Mouse (Mus musculus): ENCODE data around the gene Gpr135.
A peak's percentile ranks its signal among the peaks of the same experiment; 100 is the strongest.

Gpr135 gene

DNA sequence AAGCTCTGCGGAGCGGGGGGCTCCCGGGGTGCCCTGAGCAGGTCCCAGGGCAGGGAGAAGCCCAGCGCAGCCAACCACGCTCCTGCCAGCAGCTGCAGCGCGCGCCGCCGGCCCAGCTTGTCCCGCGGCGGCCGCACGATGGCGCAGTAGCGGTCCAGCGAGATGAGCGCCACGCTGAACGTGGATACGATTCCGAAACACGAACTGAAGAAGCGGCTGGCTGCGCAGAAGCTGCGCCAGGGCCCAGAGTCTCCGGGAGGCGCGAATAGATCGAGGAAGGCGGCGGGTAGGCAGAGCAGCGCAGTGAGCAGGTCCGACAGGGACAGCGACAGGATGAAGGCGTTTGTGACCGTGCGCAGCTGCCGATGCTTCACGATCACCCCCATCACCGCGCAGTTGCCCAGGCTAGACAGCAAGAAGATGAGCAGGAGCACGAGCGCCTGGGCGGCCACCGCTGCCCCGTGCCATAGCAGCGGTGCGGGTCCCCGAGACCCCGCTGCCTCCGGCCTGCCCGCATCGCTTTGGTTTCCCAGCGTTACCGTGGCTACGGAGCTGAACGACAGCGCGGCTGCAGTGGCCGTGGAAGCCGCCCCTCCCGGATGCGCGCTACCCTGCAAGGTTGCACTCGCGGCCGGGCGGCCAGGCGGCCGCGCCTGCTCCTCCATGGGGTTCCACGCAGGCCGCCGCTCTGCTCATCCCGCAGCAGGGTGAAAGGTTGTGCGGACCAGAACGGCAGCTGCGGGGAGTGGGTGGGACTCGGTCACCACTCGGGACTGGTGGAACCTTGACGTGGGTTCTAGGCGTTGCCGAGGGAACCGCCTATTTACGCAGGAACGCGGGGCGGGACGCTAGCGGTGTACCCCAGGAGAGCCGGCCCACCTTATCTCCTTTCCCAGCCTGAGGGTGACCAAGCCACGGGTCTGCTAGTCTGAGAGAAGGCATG is at the start of gene Gpr135:
Gpr135 (minus strand) TSS at position 799 of the 943 bp plus-strand sequence.
- peak; percentile 59 to 72 for DNase-seq (ENCODE audit: low spot score in 2 of 2)

DNA sequence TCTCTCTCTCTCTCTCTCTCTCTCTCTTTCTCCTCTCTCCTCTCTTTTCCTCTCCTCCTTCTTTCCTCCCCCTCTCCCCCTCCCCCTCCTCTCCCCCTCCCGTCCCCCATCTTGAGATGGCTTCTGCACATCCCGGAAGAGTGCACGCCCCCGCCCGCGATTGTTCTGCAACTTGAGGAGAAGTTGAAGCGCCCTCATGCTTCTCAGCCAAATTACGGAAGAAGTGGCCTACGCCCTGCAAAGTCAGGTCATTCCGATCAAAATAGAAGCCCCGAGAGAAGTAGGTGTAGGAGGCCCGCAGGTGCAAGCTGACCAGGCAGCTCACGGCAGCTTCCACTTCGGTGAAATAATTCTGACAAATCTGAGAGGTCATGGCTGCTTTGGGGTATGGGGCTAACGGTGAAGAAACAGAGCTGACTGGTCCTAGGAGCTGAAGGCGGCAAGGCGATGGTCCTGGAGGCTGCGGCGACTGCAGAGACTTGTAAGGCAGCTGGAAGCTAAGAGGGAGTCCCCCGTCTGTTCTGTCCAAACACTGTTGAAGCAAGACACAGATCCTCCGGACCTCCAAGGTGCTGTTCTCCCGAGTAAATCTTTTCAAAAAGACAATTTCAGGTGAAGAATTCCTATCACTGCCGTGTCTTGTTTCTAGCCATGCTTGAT is 44.9 kb upstream of the Gpr135 start:
- DNase-seq (ENCODE audit: low spot score in 2 of 2), result no peak

DNA sequence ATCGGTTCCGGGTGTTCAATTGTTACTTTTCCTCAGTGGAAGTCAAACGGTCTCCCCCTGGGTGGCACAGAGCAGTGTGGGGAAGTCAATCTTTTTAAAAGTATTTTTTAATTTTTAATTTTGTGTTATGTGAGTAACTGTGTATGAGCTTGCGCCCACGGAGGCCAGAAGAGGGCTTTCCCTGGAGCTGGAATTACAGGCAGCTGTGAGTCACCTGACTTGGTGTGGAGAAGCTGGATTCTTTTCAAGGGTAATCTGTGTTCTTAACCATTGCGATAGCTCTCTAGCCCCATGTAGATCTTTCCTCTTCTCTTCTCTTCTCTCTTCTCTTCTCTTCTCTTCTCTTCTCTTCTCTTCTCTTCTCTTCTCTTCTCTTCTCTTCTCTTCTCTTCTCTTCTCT is 44.2 kb upstream of the Gpr135 start:
- no peak for DNase-seq (ENCODE audit: low spot score in 2 of 2)

DNA sequence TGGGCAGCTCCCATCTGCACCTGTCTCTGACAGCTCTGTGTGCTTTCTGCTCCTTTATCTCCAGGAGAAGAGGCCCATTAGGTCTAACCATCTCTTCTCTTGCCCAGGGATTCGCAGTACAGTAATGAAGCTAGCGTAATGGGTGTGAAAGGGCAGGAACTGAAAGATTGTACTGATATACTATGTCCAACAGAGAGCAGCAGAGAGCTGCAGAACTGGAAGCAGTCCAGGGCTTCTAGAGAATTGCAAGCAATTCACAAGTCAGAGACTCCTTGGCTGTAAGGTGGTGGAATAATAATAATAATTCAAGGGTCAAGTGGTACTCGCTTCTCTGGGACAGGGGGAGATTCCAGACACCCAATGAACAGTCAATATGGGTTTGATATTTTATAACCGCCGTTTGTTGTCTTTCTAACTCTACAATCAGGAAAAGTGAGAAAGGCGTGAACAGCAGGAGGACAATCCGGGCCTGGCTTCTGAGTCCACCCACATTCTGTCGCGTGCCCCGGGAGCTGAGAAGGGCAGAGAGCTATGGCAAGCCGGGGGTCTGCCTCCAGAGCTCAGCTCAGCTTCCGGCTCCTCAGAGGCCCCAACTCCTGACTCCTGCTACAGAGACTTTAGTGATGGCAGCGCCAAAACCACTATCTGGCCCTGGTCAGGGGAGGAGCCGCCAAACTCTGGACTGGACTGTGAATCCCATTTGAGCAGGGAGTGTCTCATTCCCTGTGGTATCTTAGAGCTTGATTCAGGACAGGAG is 33.8 kb upstream of the Gpr135 start:
- DNase-seq (ENCODE audit: low spot score in 2 of 2), result peak; percentile 22 to 34

DNA sequence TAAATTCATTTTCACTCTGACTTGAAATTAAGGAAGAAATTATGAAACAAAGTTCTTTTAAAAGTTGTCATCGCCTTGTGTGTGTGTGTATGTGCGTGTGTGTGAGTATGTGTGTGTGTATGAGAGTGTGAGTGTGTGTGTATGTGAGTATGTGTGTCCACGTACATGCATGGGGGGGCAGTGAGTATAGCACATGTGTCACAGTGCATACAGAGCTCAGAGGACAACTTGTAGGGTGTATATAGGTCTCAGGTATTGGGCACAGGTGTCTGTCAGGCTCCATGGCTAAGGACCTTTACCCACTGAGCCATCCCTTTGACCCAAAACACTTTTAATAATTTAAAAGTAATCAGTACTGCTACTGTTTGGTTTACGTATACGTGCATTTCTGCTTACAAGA is 33.1 kb upstream of the Gpr135 start:
- no peak for DNase-seq (ENCODE audit: low spot score in 2 of 2)

DNA sequence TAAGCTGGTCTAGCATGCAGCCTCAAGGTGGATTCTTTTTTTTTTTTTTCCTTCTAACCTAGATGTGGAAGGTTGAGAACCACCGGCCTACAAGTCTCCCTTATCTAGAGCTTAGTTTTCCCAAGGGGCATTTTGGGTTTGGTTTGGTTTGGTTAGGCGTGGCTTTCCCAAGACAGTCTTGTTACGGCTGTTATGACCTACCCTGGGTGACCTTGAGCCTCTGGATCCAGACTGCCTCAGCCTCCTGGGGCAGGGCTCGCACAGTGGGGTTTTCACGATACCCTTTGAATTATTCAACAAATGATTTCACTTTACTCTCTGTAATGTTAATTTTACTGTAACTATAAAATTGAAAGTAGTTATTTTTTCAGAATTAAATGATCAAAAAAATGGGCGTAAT is 31.9 kb upstream of the Gpr135 start:
- DNase-seq (ENCODE audit: low spot score in 2 of 2), result no peak

DNA sequence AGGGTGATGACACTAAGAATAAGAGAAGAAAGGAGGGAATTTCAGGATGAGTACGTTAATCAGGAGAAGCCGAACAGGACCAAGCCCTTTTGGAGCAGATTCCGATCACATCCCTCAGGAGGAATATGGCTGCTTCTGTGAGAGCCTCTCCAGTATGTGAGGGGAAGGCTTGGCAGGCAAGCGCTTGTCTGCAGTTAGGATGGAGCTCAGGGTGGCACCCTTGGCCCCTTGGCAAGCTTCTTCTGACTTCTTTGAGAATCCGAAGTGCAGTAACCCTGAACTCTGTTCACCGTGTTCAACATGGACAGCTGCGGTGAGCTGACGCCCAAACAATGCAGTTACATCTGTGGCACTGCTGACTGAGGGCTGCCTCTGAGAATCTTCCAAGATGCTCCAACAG is 26.0 kb upstream of the Gpr135 start:
- no peak for DNase-seq (ENCODE audit: low spot score in 2 of 2)

DNA sequence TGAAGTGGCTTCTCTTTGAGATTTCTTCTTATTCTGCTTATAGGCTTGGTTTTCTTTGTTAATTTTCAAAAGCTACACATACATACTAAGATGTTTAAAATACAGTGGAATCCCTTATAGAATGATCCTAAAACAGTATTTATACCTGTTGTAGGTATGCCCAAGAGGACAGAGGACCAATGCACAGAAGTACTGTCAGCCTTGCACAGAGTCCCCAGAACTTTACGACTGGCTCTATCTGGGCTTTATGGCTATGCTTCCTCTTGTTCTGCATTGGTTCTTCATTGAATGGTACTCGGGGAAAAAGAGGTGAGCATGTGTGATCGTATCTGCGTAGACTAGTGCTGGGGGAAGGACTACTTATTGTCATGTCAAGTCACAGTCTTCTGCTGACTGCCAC is 18.9 kb upstream of the Gpr135 start:
- no peak for DNase-seq (ENCODE audit: low spot score in 2 of 2)

DNA sequence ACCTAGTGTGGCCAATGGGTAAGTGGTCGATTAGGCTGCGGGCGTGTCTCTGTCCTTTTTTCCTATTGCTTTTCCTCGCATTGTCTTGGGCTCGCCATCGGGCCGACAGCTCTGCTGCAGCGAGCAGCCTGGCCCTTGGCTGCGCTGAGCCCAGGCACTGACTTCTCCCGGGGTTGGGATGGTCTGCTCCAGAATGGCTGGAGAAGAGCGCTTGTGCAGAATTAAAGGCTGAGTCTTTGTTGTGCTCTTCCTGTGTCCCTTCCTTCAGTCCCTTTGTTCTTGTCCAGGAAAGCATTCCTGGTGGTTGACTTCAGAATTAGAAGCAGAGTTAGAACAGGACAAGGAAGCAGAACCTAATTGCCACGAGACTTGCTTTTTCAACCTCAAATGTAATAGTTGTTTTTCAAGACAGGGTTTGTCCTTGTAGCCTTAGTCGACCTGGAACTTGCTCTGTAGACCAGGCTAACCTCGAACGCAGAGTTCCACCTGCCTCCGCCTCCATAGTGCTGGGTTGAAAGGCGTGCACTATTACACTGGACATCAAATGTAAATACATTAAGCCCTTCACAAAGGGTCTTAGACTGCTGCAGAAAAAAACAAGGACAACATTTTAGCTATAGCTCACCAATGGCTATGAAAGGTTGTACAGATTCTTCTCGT is 15.4 kb upstream of the Gpr135 start:
- DNase-seq (ENCODE audit: low spot score in 2 of 2), result peak in 1 of 2 experiments; percentile 7

DNA sequence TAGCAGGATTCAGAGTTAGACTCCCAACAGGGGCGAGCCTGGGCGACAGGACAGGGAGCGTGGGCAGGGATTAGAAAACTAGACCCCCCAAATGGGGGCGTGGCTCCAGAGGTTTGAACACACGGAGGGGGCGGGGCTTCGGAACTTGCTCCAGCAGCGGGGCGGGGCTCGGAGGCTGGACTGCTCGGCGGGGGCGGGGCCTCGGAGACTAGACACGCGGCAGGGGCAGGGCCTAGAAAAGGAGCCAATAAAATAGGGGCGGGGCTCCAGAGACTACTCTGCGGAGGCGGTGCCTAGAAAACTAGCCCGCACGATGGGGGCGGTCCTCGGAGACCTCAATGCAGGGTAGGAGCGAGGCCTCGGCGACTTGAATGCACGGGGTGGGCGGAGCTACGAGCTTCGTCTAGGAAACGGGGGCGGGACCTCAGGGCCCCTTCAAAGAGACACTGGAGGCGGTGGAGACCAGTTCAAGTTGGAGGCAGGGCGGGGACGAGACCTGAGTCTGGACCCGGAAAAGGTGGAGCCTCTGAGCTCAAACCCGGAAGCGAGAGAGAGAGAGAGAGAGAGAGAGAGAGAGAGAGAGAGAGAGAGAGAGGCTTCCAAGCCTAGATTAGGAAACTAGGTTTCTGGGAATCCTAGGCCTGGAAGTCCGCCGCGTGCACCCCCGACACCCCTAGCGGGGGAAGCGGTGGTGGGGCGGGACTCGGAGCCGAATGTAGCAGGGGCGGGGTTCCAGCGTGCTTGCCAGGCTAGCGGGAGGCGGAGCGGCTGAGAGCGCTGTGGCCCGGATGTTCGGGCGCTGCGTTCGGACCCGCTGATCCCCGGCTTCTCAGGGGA is 14.6 kb upstream of the Gpr135 start, which contains the start of the genes L3hypdh and Jkamp:
L3hypdh (minus strand) TSS at position 111 of the 837 bp plus-strand sequence.
Jkamp (plus strand) TSS at position 261 of the 837 bp plus-strand sequence.
- DNase-seq (ENCODE audit: low spot score in 2 of 2), result peak; percentile 100

DNA sequence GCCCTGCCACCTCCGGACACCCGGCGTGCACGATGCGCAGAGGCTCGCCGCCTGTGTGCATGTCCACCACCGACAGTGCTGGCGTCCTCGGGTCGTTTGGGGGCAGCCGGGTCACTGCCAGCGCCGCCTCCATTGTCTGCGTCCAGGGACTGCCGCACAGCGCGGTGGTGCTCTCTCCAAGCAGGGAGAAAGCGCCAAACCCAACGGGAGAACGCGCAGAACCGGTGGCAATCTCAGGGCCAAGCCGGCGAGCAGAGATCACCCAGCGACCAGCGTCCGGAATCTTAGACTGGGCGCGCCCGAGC is 14.1 kb upstream of the Gpr135 start:
- no peak for DNase-seq (ENCODE audit: low spot score in 2 of 2)

DNA sequence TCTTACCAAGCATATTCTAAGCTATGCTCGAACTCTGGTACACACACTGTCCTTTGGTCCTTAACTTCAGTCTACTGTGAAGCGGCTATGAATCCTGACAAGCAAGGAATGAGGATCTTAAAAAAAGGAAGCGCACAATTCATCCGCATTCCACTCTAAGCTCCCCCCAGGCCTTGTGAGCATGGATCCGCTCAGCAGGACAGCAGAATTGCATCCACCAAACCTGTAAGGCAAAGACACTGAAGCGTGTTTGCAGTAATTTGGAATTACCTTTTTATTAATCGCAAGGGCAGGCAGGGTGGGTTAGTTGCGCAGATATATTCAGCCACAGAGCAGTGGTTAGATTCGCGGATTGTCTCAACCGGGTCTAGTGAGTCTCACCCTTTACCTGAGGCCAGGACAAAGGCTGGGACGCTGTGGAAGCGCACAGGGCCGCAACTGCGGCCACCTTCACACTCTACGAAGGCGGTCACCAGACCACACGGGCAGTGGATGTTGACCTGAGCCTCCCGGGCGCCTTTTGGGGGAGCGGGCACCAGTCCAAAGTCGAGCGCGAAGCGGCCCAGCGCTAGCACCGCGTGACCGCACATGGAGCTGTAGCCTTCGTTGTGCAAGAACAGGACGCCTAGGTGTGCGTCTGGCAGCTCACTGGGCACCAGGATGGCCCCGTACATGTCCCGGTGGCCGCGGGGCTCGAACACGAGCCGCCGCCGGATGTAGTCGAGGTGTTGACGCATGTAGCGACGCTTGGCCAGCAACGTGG is 13.5 kb upstream of the Gpr135 start:
- no peak for DNase-seq (ENCODE audit: low spot score in 2 of 2)

DNA sequence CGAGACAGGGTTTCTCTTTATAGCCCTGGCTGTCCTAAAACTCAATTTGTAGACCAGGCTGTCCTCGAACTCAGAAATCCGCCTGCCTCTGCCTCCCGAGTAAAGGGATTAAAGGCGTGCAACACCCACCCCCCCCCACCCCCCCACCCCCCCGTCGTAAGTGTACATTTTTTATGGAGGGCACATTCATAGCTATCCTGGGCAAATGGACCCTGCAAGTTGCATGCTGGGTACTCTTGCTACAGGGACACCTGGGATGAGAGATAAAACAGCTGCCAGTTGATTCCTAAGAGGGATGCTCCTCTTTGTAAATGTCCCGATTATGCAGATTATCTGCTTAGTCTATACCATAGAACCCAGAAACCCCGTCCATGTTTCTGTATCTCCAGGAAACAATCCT is 12.3 kb upstream of the Gpr135 start:
- no peak for DNase-seq (ENCODE audit: low spot score in 2 of 2)

DNA sequence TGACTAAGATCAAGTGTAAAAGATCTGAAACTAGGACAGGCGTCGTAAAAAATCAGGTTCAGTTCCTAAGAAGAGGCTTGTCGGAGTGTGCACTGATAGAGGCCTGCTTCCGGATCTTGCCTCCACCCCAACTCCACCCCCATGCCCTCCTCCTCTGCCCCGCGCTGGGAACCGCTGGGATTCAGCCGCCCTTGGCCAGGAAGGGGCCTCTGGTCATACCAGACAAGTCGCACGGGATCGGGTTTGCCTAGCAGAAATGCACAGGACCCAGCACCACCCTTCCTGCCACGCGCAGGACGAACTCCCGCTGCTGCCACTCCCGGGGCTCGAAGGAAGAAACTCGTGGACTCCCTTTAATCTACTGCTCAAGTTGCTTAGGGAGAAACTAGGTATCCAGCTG is 11.4 kb upstream of the Gpr135 start:
- DNase-seq (ENCODE audit: low spot score in 2 of 2), result no peak

DNA sequence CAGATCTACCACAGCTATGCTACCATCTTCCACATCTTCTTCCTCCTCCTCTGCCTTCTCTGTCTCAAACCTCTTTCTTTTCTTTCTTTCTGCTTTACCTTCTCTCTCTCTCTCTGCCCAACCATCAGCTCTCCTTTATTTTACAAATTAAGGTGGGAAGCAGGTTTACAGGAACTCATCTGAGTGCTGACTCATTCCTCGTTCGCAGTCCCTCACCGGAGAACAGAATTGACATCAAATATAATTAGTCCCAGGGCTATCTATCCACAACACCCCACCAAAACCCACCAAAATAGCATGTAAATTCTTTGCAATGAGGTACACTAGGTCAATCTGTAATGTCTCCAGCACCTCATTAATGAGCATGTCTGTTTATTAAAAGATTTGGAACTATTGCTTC is 11.0 kb upstream of the Gpr135 start:
- no peak for DNase-seq (ENCODE audit: low spot score in 2 of 2)

DNA sequence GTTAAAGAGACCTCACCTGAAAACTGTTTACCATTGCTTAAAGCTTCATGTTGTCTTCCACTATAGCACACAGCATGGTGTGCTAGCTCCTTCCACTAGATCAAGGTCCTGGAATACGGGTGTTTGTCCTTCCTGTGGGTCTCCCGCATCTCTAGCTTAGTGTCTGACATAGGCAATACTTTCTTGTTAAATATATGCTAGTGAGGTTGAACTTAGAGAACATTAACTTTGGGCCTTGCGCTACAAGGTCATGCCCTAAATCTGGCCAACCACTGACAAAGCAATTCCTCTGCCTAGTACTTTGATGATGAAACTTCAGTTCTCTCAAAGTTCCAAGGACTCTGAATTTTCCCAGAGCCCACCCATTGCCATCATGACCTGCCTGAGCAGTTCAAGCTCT is 7.3 kb upstream of the Gpr135 start:
- DNase-seq (ENCODE audit: low spot score in 2 of 2), result no peak

DNA sequence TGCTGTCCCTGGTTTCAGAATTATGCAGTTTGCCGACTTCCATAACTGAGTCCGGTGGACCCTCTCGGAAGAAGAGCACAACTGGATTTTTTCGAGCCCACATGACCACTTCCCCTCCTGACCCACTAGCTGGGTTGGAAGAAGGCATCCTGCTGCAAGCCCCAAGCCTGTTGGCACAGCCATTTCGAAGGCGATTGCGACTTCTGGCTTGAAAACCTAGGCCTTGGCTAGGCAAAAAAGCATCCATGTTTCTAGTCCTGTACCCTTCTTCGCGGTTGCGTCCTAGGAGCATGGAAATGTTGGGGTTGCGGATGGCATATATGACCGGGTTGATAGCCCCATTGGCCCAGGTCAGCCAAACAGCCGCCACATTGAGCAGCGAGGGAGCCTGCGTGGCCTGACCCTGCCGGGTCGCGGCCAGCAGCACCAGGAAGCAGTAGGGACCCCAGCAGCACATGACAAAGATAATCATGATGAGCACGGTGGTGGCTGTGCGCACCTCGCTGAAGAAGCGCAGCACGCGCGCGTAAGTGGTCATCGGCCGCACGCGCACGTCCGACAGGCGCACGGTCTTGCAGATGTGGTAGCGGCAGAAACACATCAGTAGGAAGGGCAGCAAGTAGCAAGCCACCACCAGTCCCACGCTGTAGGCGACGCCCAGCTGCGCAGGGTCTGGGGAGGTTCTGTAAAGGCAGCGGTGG is 1.1 kb downstream of the Gpr135 start:
- DNase-seq (ENCODE audit: low spot score in 2 of 2), result no peak

DNA sequence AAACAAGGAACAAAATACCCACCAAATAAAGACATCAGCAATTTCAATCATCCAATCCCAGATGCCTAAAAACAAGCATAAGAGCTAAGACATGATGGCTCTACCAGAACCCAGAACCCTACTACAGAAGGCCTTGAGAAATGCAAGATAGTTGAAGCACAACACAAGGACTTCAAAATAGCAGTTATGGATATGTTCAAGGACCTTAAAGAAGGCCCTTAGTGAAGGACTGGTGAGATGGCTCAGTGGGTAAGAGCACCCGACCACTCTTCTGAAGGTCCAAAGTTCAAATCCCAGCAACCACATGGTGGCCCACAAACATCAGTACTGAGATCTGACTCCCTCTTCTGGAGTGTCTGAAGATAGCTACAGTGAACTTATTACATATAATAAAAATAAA is 13.1 kb downstream of the Gpr135 start:
- no peak for DNase-seq (ENCODE audit: low spot score in 2 of 2)

DNA sequence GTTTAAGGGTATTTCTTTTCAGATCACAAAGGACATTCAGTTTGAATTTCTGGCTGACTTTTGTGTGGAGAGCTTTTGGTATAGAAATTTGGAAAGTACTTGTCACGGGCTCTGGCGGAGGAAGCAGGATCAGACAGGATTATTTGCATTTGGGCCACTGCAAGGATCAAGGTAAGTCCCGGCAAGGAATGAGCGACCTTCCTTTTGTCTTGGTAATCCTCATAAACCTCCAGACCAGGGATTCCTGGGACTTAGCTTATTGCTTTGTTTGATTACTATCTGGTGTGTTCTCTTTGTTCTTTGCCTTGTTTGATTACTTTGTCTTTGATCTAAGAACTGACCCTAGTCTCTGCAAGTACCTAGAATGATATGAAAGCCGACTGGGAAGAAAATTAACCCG is 17.1 kb downstream of the Gpr135 start:
- no peak for DNase-seq (ENCODE audit: low spot score in 2 of 2)

DNA sequence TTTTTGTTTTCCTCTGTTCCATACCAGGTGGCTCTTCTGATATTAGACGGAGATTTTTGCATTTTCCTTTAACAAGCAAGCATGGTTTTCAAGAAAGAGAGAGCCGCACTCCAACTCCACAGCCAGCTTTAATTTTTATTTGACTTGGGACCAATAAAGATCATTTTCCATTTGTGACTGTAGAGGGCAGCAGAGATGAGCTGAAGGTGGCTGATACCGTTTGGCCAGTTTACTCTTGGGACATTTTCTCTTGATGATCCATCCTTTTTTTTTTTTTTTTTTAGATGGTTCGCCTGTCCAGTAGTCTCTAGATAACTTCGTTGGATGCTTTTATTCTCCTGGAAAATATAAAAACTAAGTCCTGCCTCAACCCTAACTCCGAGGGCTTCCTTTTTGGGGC is 17.6 kb downstream of the Gpr135 start:
- no peak for DNase-seq (ENCODE audit: low spot score in 2 of 2)
